Mouse (Mus musculus) spleen, adult 18-20 months (tissue): ENCODE data around the gene Sap30l.
"Not testable (repeated sequence)": the region's sequence is repeated elsewhere in the genome, so short reads cannot be mapped to it uniquely, and the experiment has no call there.

ENCODE experiments used
- DNase-seq, 2 experiments: peaks; one replicate each; pipeline ENCODE4 v3.0.0; 2022; ENCODE audit warnings: mixed read lengths in 2 of 2

Gene Sap30l

DNA sequence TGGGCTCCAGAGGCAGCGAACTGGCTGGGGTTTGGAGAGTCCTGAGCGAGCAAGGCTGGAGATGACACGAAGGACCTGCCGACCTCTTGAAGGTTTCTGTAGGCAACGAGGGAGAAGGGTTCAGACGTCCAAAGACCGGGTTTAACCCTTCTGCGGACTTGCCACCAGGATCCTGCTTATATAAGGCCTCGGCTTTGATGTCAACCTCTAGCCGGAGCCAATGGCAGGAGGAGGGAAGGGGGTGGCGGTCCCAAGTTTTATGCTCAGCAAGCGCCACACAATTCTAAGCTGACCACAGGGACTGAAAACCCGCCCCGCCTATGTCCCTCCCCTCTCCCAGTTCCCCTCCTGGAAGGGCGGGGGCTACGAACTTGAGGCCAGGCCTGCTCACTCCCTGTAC, 30.4 kb downstream of the Sap30l start:
- DNase-seq = no peak

GRCm38 (mm10) chr11:57832552-57833201, 31.2 kb downstream of the Sap30l start, which contains the start of gene Hand1:
TSS of gene Hand1 (minus strand) at chr11:57832818.
- no peak for DNase-seq

DNA sequence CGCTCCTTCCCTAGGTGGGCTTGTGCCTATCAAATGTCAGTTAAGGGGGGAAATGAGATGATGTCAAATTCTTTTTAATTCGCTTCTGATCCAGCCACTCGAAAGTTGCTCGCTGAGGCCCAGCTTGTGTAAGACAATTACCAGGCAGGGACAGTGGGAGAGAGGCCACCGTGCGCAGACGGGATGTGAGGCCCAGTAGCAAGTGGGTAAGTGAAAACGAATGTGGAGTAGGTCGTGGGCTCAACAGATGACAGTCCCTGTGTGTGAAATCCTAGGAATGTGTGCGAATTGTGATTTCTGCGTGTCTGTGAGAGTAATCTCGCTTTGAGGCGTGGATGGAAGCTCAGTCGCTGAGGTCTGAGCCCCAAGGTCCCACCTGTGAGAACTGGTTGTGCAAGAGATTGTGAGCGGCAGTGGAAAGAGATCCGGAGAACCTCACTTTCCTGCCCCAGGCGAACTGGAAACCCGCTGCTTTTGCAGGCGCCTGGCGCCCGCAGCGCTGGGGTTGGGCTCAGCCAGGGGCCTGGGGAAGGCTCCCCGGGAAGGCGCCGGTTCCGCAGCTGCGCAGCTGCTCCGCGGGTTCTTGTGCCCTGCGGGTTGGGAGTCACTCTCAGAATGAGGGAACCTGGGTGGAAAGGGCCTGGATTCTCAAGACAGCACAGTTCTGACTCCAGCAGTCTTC, 32.0 kb downstream of the Sap30l start:
- no peak for DNase-seq

- no peak for DNase-seq
Measured at GRCm38 (mm10) chr11:57834031-57834430, 32.6 kb downstream of the Sap30l start.

GRCm38 (mm10) chr11:57835331-57835730, 33.9 kb downstream of the Sap30l start:
- DNase-seq = no peak

GRCm38 (mm10) chr11:57835931-57836330, 34.5 kb downstream of the Sap30l start:
- DNase-seq = no peak

DNA sequence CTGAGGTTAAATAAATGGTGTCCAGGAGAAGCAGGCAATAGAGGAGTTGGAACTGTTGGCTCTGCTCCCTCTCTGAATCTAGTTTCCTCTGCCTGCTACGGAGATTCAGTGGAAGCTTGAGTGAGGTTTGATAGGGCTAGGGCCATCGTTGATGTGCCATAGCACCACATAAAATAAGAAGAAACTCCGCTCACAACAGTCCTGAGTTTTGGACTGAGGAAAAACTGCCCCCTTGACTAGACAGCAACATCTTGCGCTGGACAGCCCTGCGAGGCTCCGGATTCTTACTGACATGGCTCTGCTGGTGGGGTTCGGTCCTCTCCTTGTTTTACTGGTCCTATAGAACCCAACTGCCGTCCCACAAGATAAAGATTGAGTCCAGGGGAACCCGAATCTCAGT, 35.0 kb downstream of the Sap30l start:
- no peak for DNase-seq

DNA sequence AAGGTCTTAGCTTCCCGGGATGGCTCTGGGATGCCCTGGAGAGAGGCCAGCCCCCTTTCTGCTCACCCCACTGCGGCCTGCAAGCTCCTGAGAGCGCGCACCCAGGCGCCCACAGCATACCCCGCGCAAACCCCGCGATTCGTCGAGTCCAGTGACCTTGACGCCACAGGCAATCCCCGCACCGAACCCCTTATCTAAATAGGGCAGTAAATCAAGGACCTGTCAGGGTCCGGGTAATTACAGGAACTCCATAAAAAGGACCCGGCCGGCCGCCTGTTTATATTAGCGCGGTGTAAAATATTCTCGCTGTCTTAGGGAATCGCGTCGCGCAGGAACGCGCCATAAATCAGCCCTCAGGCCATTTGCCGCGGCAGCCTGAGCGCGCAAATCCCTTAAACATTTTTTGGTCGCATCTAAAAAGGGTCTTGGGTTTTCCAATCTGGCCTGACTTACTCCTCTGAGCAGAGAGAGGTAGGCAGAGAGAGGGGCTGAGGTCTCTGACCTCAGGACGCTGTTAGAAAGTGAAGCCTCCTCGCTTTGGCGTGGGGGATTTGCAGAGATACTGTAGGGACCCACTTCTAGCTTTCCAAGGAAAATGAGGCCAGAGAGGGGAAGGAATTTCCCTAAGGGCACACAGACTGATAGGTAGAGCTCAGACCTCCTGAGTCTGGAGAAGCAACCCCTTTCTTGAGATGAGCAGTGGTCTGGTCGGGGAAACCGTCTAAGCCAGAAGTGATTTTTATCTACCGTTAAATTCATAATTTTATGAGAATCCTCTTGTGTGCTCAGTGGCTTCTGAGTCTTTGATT, 35.6 kb downstream of the Sap30l start:
- no peak for DNase-seq

DNA sequence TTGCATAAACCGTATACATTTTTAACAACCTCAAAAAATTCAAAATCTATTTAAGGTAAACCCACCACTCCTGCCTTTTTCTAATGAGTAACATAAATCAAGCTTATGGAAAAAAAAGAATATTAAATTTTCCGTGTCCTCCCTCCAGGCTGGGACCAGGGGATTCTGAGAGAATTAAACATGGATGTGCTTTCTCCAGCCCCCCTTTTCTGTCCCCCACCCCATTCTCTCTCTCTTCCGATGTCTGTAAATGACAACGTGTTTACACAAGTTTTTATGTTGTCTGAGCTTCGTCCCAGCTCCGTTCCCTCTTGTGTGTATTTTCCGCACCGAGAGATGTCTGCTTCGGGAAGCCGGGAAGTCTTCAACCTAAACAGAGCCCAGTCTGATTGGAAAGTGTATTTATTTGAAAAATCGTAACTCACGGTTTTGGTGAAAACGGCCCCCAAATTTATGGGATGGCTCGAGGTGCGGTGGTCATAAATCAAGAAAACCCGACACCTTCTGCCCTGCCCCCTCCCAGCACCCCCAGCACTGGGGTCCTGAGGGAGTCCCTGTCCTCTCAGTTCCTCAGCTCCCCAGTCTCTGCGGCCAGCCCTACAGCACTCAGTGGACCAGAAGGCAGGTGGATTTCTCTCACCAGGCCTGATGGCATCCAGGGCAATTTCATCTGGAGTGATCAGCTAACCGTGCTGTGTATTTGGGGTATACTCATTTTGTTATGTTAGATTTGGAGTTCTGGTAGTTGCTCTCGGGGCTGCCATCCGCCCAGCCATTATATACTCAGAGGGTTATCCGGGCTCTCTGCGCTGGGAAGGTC, 36.6 kb downstream of the Sap30l start:
- no peak for DNase-seq

GRCm38 (mm10) chr11:57840986-57841385, 39.5 kb downstream of the Sap30l start:
- no peak for DNase-seq

DNA sequence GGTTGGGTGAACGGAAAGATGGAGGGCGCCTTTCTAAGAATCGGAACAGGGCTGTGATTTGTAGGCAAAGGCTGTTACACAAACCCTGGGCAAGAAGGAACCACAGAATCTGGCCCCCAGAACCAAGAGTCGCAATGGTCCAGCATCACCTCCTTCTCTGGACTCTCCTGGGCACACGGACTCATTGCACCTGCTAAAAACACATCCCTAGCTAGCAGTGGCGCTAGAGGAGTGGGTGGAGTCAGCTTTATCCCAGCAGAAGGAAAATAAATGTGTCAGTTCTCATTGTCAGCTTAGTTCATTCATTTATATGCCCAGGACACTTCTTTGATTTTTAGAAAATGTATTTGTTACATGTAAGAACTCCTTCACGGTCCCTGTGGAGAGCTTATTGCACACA, 40.0 kb downstream of the Sap30l start:
- DNase-seq = no peak

- DNase-seq = not testable (repeated sequence)
Measured at GRCm38 (mm10) chr11:57846421-57847363, 45.3 kb downstream of the Sap30l start.

DNA sequence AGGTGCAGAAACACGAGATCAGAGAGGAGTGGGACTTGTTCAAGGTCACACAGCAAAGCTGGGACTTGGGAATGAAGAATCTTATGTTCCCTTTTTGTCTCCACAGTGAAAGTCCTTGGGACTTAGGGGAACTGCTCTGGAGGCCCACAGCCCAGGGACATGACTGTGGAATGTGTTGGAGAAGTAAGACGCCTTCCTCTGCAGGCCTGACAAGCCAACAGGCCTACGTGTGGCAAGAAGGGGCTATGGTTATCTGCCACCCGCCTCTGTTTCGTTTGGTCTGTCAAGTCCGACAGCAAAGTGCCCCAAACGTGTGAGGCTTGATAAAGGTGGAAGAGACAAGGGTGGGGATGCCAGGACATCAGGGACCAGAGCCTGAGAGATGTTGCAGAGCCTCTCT, 46.0 kb downstream of the Sap30l start:
- DNase-seq = no peak

DNA sequence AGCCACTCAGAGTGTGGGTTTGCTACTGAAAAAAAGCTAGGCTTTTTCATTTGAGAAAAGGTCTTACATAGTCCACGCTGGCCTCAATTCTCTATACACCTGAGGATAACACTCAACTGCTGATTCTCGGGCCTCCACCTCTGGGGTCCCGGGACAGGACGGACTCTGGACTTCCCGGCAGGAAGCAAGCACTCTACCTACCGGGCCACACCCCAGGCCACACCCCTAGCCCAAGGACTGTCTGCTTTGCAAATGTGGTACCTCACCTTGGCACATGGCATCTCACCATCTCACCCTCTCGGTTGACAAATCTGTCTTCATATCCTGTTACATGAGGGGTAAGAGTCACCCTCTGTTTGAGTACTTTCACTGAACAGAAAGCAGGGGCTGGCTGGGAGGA, 48.9 kb downstream of the Sap30l start:
- DNase-seq = no peak

DNA sequence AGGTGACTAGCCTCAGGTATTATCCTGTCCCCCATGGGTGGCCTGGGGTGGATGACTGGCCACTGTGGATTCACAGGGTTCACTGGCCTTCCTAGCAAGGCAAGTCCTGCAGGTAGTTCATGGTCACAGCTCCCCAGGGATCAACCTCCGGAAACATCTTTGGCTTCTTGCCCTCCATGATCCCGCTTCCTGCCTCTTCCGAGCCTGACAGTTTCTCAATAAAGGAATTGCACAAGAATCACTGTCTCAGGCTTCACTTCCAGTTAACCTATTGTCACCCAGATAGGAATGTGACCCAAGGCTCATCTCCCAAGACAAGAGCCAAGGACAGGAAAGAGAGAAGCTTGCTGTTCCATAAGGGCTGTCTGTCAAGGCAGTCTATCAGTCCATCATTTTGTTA, 49.5 kb downstream of the Sap30l start:
- DNase-seq = no peak

DNA sequence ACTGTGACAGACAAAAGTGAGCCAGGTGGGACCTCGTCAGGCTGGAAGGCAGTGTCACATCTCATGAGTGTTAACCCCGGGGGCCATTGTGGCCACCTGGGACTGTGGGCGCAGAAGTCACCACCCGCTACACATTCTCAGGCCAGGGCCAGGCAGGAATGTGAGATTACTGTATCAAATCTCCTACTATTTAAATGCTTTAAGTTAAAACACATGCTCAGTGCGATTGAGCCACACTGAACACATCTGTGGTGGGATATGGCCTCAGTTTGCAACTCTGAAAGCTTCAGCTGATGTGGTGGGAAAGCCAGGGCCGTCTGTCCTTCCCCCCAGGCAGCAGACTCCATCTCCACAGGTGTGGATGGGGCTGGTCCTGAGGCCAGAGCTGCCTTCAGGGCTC, 52.1 kb downstream of the Sap30l start:
- no peak for DNase-seq

DNA sequence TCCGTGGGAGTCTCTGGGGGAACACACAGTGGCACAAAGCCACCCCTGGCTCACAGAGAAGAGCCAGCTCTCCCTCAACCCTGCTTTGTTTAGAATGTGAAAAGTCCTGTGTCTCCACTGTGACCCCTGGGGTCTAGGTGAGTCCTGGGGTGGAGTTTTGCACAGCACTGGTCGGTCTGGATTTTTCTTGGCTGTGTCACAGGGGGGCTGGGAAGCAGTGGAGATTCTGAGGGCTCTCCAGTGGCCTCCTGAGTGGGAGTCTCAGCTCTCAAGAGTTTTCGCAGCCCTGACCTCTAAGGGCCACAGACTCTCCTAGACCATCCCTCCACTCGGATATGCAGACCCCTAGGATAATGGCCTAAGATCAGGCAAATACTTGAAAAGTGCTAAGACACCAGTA, 56.3 kb downstream of the Sap30l start:
- DNase-seq = no peak
